Mouse (Mus musculus): ENCODE data around the gene Arhgef2. TPM values are rescaled to one million over a fixed set of nuclear protein-coding genes. Genes with fewer than 3 reads are reported as not detected.

Gene Arhgef2
- polyA plus RNA-seq, 2 experiments, result 8.9 to 10.1 TPM

DNA sequence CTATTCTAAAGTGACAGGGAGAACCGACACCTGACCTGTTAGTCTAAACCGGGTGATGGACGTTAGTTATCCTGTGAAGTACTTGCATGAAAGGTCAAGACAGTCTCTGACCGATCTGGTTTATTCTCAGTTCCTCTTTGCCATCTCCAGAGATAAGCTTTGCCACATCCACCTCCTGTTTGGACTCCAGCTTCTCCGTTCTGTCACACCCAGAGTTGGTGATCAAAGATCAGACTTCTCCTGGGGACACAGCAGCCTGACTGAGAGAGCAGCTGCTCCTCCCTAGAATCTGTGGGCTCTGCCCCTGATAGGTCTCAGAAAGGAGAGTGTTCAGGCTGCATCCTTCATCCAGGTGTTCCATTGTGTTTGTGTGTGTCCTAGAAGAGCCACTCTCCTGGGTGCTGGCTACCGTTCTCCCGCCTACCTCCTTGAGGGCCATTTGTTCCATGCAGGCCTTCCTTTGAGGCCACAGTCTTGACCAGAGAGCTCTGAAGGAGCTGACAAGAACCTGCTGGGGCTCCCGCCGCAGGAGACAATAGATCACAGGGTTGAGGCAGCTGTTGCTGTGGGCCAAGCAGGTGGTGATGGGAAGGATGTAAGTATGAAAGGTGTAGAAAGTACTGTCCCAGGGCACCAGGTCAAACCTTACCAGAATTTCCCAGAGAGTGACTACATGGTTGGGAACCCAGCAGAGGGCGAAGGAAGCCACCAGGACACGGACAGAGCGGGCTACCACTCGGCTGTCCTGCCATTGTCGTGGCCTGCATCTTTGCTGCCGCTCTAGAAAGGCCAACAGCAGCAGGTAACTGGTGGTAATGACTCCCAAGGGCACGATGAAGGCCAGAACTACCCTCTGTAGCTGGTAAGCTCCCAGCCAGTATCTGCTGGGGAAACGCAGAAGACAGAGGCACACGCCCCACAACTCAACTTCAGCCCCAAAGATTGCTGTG is 46.2 kb downstream of the Arhgef2 start:
- no peak for DNase-seq (ENCODE audit: low read depth in 3 of 3, low spot score in 3 of 3)
- Histone ChIP-seq H3K9me3 (ENCODE audit: control insufficient read depth, low read length) (no peaks in the 10 kb centered on the region), H3K4me1 (replicated peaks; ENCODE audit: control insufficient read depth in 2 of 2, insufficient read depth in 2 of 2, low read length in 1 of 2) (0 out of 4 replicates have a peak, but pooled peaks cover 0 to 3% of the 10 kb centered on the region in 2 experiments), H3K9ac (replicated peaks) (no peak overlapping the region), H3K27ac (no peak overlapping the region), H3K4me3 (ENCODE audit: insufficient read depth in 1 of 2, low read depth in 2 of 2, low read length in 2 of 2) (no peak overlapping the region), H3K27me3 (ENCODE audit: control insufficient read depth, insufficient read depth, low read length) (no peaks in the 10 kb centered on the region), H3K4me2 (ENCODE audit: low read depth) (no peak overlapping the region), H3K36me3 (replicated peaks; ENCODE audit: control insufficient read depth, insufficient read depth, low read depth) (no peaks in the 10 kb centered on the region; the same call in 1 of the 2 replicates)
- no peak for ATAC-seq (ENCODE audit: insufficient read depth)
- TF ChIP-seq EP300 (IDR thresholded peaks at IDR 0.05; ENCODE audit: low read depth) (no peak), CTCF (IDR thresholded peaks at IDR 0.05; ENCODE audit: low read depth) (no peak)
- WGBS (ENCODE audit: insufficient replicate concordance), result 44% methylated on average over 18 of the region's 18 CpGs

GRCm38 (mm10) chr3:88652846-88653515 is 47.2 kb downstream of the Arhgef2 start, which contains the start of gene Rxfp4:
TSS of gene Rxfp4 (minus strand) at chr3:88653142.
- Histone ChIP-seq H3K4me2 (ENCODE audit: low read depth) (no peak within 1 kb of the TSS), H3K27ac (no peak within 1 kb of the TSS), H3K27me3 (ENCODE audit: control insufficient read depth, insufficient read depth, low read length) (no peaks in the 10 kb centered on the region), H3K9me3 (ENCODE audit: control insufficient read depth, low read length) (no peaks in the 10 kb centered on the region), H3K4me1 (replicated peaks; ENCODE audit: control insufficient read depth in 2 of 2, insufficient read depth in 2 of 2, low read length in 1 of 2) (0 out of 4 replicates have a peak, but pooled peaks cover 0 to 3% of the 10 kb centered on the region in 2 experiments), H3K9ac (replicated peaks) (no peak within 1 kb of the TSS), H3K4me3 (ENCODE audit: insufficient read depth in 1 of 2, low read depth in 2 of 2, low read length in 2 of 2) (no peak within 1 kb of the TSS), H3K36me3 (replicated peaks; ENCODE audit: control insufficient read depth, insufficient read depth, low read depth) (no peaks in the 10 kb centered on the region)
- ATAC-seq (ENCODE audit: insufficient read depth), result no peak
- DNase-seq (ENCODE audit: low read depth in 3 of 3, low spot score in 3 of 3), result no peak
- WGBS (ENCODE audit: insufficient replicate concordance), result 74% methylated on average over 17 of the region's 17 CpGs
- TF ChIP-seq EP300 (IDR thresholded peaks at IDR 0.05; ENCODE audit: low read depth) (no peak), CTCF (IDR thresholded peaks at IDR 0.05; ENCODE audit: low read depth) (no peak)

DNA sequence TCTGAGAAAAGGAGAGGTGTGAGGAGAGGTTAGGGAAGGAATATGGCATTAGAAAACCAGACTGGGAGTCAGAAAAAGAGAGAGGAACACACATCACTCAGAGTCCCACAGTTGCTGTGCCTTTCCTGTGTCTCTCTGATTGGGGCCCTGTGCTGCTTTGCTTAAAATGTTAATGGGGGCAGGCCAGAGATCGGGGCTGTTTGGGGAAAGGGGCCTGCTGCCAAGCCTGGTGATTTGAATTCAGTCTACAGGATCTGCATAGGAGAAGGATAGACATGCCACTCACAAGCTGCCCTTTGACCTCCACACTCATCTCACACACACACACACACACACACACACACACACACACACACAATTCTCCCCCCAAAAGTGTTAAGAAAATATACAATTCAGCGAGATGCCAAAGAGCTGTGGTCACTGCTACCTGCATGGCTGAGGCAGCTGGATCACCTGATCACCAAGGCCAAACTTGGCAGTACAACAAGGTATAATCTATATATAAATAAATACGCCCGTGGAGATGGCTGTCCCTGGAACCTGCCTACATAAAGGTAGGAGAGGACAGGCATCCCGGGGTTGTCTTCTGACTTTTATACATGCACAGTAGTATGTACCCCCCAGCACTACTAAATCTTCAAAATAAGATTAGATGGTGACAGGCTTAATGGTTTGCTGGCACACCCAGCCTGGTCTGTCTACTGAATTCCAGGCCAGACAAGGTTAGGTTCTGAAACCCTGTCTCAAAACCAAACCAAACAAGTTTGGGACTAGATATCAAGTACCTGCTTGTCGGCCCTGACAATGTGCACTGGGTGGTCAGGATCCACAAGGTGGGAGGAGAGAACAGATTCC is 48.0 kb downstream of the Arhgef2 start:
- no peaks in the 10 kb centered on the region for H3K9me3 ChIP-seq (ENCODE audit: control insufficient read depth, low read length)
- H3K27me3 ChIP-seq (ENCODE audit: control insufficient read depth, insufficient read depth, low read length), result no peaks in the 10 kb centered on the region
- no peaks in the 10 kb centered on the region for H3K36me3 ChIP-seq (replicated peaks; ENCODE audit: control insufficient read depth, insufficient read depth, low read depth)
- H3K4me1 ChIP-seq (replicated peaks; ENCODE audit: control insufficient read depth in 2 of 2, insufficient read depth in 2 of 2, low read length in 1 of 2), result 0 out of 4 replicates have a peak, but pooled peaks cover 0 to 3% of the 10 kb centered on the region in 2 experiments
- no peak for ATAC-seq (ENCODE audit: insufficient read depth)
- H3K27ac ChIP-seq, result no peak overlapping the region
- no peak overlapping the region for H3K4me2 ChIP-seq (ENCODE audit: low read depth)
- TF ChIP-seq EP300 (IDR thresholded peaks at IDR 0.05; ENCODE audit: low read depth) (no peak), CTCF (IDR thresholded peaks at IDR 0.05; ENCODE audit: low read depth) (no peak)
- no peak for DNase-seq (ENCODE audit: low read depth in 3 of 3, low spot score in 3 of 3)
- H3K9ac ChIP-seq (replicated peaks), result no peak overlapping the region
- H3K4me3 ChIP-seq (ENCODE audit: insufficient read depth in 1 of 2, low read depth in 2 of 2, low read length in 2 of 2), result no peak overlapping the region
- 63% methylated on average over 6 of the region's 6 CpGs for WGBS (ENCODE audit: insufficient replicate concordance)

DNA sequence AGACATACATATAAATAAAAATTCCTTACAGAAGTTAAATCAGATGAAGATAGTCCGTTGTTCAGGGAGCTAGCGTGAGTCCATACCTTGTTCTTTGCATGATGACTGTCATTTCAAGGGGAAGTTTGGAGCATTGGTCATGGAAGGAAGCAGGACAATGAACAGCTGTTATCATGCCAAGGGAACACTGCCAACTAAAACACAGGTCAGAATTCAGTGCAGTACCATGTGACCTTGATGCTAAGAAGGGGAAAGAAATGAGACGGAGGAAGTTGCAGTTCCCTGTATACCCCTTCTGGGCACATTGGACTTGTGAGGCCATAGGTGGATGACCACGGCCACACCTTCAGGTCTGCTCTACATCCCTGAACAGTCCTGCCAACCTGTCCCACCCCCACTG is 48.9 kb downstream of the Arhgef2 start:
- ATAC-seq (ENCODE audit: insufficient read depth), result no peak
- Histone ChIP-seq H3K9me3 (ENCODE audit: control insufficient read depth, low read length) (no peaks in the 10 kb centered on the region), H3K27ac (no peak overlapping the region), H3K9ac (replicated peaks) (no peak overlapping the region), H3K4me1 (replicated peaks; ENCODE audit: control insufficient read depth in 2 of 2, insufficient read depth in 2 of 2, low read length in 1 of 2) (0 out of 4 replicates have a peak, but pooled peaks cover 0 to 3% of the 10 kb centered on the region in 2 experiments), H3K36me3 (replicated peaks; ENCODE audit: control insufficient read depth, insufficient read depth, low read depth) (no peaks in the 10 kb centered on the region), H3K4me2 (ENCODE audit: low read depth) (no peak overlapping the region), H3K4me3 (ENCODE audit: insufficient read depth in 1 of 2, low read depth in 2 of 2, low read length in 2 of 2) (no peak overlapping the region), H3K27me3 (ENCODE audit: control insufficient read depth, insufficient read depth, low read length) (no peaks in the 10 kb centered on the region)
- DNase-seq (ENCODE audit: low read depth in 3 of 3, low spot score in 3 of 3), result no peak
- TF ChIP-seq CTCF (IDR thresholded peaks at IDR 0.05; ENCODE audit: low read depth), result no peak
- TF ChIP-seq EP300 (IDR thresholded peaks at IDR 0.05; ENCODE audit: low read depth), result no peak
- WGBS (ENCODE audit: insufficient replicate concordance), result 67% methylated on average over 4 of the region's 4 CpGs
